Mouse (Mus musculus) cerebellum, adult 9-10 months (tissue): ENCODE results near the gene Robo2.

Source experiments
- DNase-seq: peaks from one replicate; pipeline ENCODE4 v3.0.0; 2022

The Robo2 gene

GRCm38 (mm10) chr16:74411481-74412251, at the start of gene Robo2:
Gene Robo2, minus strand, starts transcription at chr16:74411825.
- DNase-seq = peak; percentile 14

GRCm38 (mm10) chr16:74458138-74458537, 46.5 kb upstream of the Robo2 start:
- no peak for DNase-seq

- DNase-seq = no peak
Observed at GRCm38 (mm10) chr16:74457736-74458135, 46.1 kb upstream of the Robo2 start.

- no peak for DNase-seq
Observed at GRCm38 (mm10) chr16:74456808-74457470, 45.3 kb upstream of the Robo2 start.

GRCm38 (mm10) chr16:74455179-74455578, 43.6 kb upstream of the Robo2 start:
- DNase-seq = no peak

- DNase-seq = no peak
Observed at GRCm38 (mm10) chr16:74448025-74448424, 36.4 kb upstream of the Robo2 start.

GRCm38 (mm10) chr16:74427071-74427470, 15.4 kb upstream of the Robo2 start:
- DNase-seq = no peak

GRCm38 (mm10) chr16:74420324-74420723, 8.7 kb upstream of the Robo2 start:
- no peak for DNase-seq

GRCm38 (mm10) chr16:74412471-74413291, 1.1 kb upstream of the Robo2 start:
- DNase-seq = peak; percentile 53

GRCm38 (mm10) chr16:74411021-74411420, 604 bp downstream of the Robo2 start:
- no peak for DNase-seq

- no peak for DNase-seq
Observed at GRCm38 (mm10) chr16:74410125-74410524, 1.5 kb downstream of the Robo2 start.

GRCm38 (mm10) chr16:74409548-74409947, 2.1 kb downstream of the Robo2 start:
- no peak for DNase-seq

GRCm38 (mm10) chr16:74408566-74408965, 3.1 kb downstream of the Robo2 start:
- DNase-seq = no peak

- no peak for DNase-seq
Observed at GRCm38 (mm10) chr16:74397291-74397690, 14.3 kb downstream of the Robo2 start.

GRCm38 (mm10) chr16:74395678-74396077, 15.9 kb downstream of the Robo2 start:
- no peak for DNase-seq

- DNase-seq = no peak
Observed at GRCm38 (mm10) chr16:74379458-74379857, 32.2 kb downstream of the Robo2 start.

- no peak for DNase-seq
Observed at GRCm38 (mm10) chr16:74375342-74375940, 36.2 kb downstream of the Robo2 start.

- no peak for DNase-seq
Observed at GRCm38 (mm10) chr16:74374540-74374939, 37.1 kb downstream of the Robo2 start.

- DNase-seq = no peak
Observed at GRCm38 (mm10) chr16:74373407-74373806, 38.2 kb downstream of the Robo2 start.

GRCm38 (mm10) chr16:74372876-74373275, 38.7 kb downstream of the Robo2 start:
- no peak for DNase-seq

- DNase-seq = no peak
Observed at GRCm38 (mm10) chr16:74348437-74348836, 63.2 kb downstream of the Robo2 start.

GRCm38 (mm10) chr16:74338969-74339630, 72.5 kb downstream of the Robo2 start:
- DNase-seq = no peak
